ENCODE assay signal across 14 mouse cellular contexts in genomic region chr10:96309766-96310165, GRCm38 (mm10).
DNase-seq lines count a peak whose midpoint lies in the region; ATAC-seq and TF ChIP-seq lines count a peak whose summit lies in the region.
"Had no signal": no experiment of that assay in that cellular context is flagged by ENCODE, and none has a peak within 500 bp of the region (broad histone marks: within the 10 kb centered on the region; RNA-seq: fewer than 3 reads in every experiment).

No protein-coding gene starts in this region.

- no peak for TF ChIP-seq CTCF in midbrain, postnatal 0 days (IDR thresholded peaks at IDR 0.05)
- no peak for TF ChIP-seq CTCF in thymus, adult 2 months (IDR thresholded peaks at IDR 0.05; ENCODE audit: borderline replicate concordance, control insufficient read depth, extremely low read depth, insufficient read depth, low read length, poor library complexity)

- H3K27me3 ChIP-seq in limb, embryonic 12.5 days, result no peaks in the 10 kb centered on the region
- H3K27me3 ChIP-seq in limb, embryonic 10.5 days (ENCODE audit: low read depth, poor library complexity, severe bottlenecking), result no peaks in the 10 kb centered on the region
- H3K27me3 ChIP-seq in embryonic facial prominence, embryonic 10.5 days (replicated peaks; ENCODE audit: low read depth, poor library complexity, severe bottlenecking), result no peaks in the 10 kb centered on the region
- H3K27me3 ChIP-seq in forebrain, embryonic 12.5 days, result no peaks in the 10 kb centered on the region
- H3K27me3 ChIP-seq in midbrain, postnatal 0 days (ENCODE audit: insufficient read depth, low read length), result no peaks in the 10 kb centered on the region
- no peaks in the 10 kb centered on the region for H3K27me3 ChIP-seq in thymus, adult 2 months (ENCODE audit: control insufficient read depth, insufficient read depth, low read length)
- H3K27me3 ChIP-seq: hindbrain, embryonic 15.5 days; kidney, embryonic 15.5 days; limb, embryonic 15.5 days; neural tube, embryonic 15.5 days; Patski had no signal

- no peak overlapping the region for H3K4me3 ChIP-seq in limb, embryonic 12.5 days (replicated peaks)
- H3K4me3 ChIP-seq in limb, embryonic 10.5 days, result no peak overlapping the region
- H3K4me3 ChIP-seq in embryonic facial prominence, embryonic 10.5 days, result no peak overlapping the region
- no peak overlapping the region for H3K4me3 ChIP-seq in forebrain, embryonic 12.5 days (replicated peaks)
- no peak overlapping the region for H3K4me3 ChIP-seq in midbrain, postnatal 0 days (ENCODE audit: low read depth, low read length)
- no peak overlapping the region for H3K4me3 ChIP-seq in thymus, adult 2 months (ENCODE audit: control insufficient read depth, insufficient read depth, low read length)
- H3K4me3 ChIP-seq: hindbrain, embryonic 15.5 days; kidney, embryonic 15.5 days; limb, embryonic 15.5 days; neural tube, embryonic 15.5 days had no signal

- H3K36me3 ChIP-seq in limb, embryonic 12.5 days, result no peaks in the 10 kb centered on the region; the same call in 1 of the 2 replicates
- no peaks in the 10 kb centered on the region for H3K36me3 ChIP-seq in limb, embryonic 10.5 days
- no peaks in the 10 kb centered on the region for H3K36me3 ChIP-seq in embryonic facial prominence, embryonic 10.5 days (replicated peaks)
- H3K36me3 ChIP-seq in forebrain, embryonic 12.5 days (replicated peaks), result no peaks in the 10 kb centered on the region
- no peaks in the 10 kb centered on the region for H3K36me3 ChIP-seq in midbrain, postnatal 0 days (ENCODE audit: insufficient read depth, low read length)
- no peaks in the 10 kb centered on the region for H3K36me3 ChIP-seq in thymus, adult 2 months (ENCODE audit: control insufficient read depth, insufficient read depth, low read length)
- H3K36me3 ChIP-seq: hindbrain, embryonic 15.5 days; kidney, embryonic 15.5 days; limb, embryonic 15.5 days; neural tube, embryonic 15.5 days had no signal

- DNase-seq in limb, embryonic 10.5 days (ENCODE audit: low spot score), result no peak
- no peak for DNase-seq in embryonic facial prominence, embryonic 10.5 days (ENCODE audit: low spot score)
- DNase-seq in midbrain, postnatal 0 days (ENCODE audit: low spot score), result peak; percentile 11
- DNase-seq in spleen, postnatal 10 days (ENCODE audit: low spot score in 2 of 2), result no peak
- no peak for DNase-seq in thymus, adult 2 months
- DNase-seq: thymus, postnatal 14 days had no signal

- H3K4me2 ChIP-seq in limb, embryonic 12.5 days, result no peak overlapping the region
- H3K4me2 ChIP-seq in forebrain, embryonic 12.5 days, result no peak overlapping the region
- no peak overlapping the region for H3K4me2 ChIP-seq in midbrain, postnatal 0 days (ENCODE audit: low read depth, low read length, poor library complexity, severe bottlenecking)
- H3K4me2 ChIP-seq: kidney, embryonic 15.5 days; limb, embryonic 15.5 days; neural tube, embryonic 15.5 days had no signal

- WGBS in limb, embryonic 12.5 days, result 69% methylated on average over 4 of the region's 4 CpGs
- WGBS in limb, embryonic 10.5 days, result 80% methylated on average over 4 of the region's 4 CpGs
- 75% methylated on average over 4 of the region's 4 CpGs for WGBS in embryonic facial prominence, embryonic 10.5 days
- 74% methylated on average over 4 of the region's 4 CpGs for WGBS in forebrain, embryonic 12.5 days
- 61% methylated on average over 4 of the region's 4 CpGs for WGBS in midbrain, postnatal 0 days
- 92% methylated on average over 4 of the region's 4 CpGs for WGBS in thymus, adult 2 months

- peaks cover 12% of the 10 kb centered on the region; the same call in 1 of the 2 replicates for H3K9me3 ChIP-seq in limb, embryonic 12.5 days
- H3K9me3 ChIP-seq in limb, embryonic 10.5 days (replicated peaks), result no peaks in the 10 kb centered on the region
- H3K9me3 ChIP-seq in embryonic facial prominence, embryonic 10.5 days, result peaks cover 10% of the 10 kb centered on the region
- H3K9me3 ChIP-seq in forebrain, embryonic 12.5 days, result peaks cover 9% of the 10 kb centered on the region
- no peaks in the 10 kb centered on the region for H3K9me3 ChIP-seq in midbrain, postnatal 0 days (ENCODE audit: low read length)
- H3K9me3 ChIP-seq: hindbrain, embryonic 15.5 days; neural tube, embryonic 15.5 days had no signal

- no peak for ATAC-seq in limb, embryonic 12.5 days (ENCODE audit: insufficient number of reproducible peaks, insufficient read depth, low FRiP score, low TSS enrichment, low read depth)
- 0 out of 2 replicates have a peak, but pooled peaks have one; percentile 36 for ATAC-seq in forebrain, embryonic 12.5 days (ENCODE audit: low FRiP score)
- no peak for ATAC-seq in midbrain, postnatal 0 days (ENCODE audit: low FRiP score)
- no peak for ATAC-seq in CD4-positive, CD25-positive, alpha-beta regulatory T cell, adult 4 months
- ATAC-seq: Patski had no signal

- no peak for TF ChIP-seq POLR2A in thymus, adult 2 months (IDR thresholded peaks at IDR 0.05; ENCODE audit: control insufficient read depth, extremely low read depth, insufficient read depth, low read length, poor library complexity)

- H3K9ac ChIP-seq in limb, embryonic 12.5 days (replicated peaks), result no peak overlapping the region
- H3K9ac ChIP-seq in forebrain, embryonic 12.5 days, result no peak overlapping the region
- no peak overlapping the region for H3K9ac ChIP-seq in midbrain, postnatal 0 days (replicated peaks; ENCODE audit: low read length, poor library complexity, severe bottlenecking)
- H3K9ac ChIP-seq: hindbrain, embryonic 15.5 days; kidney, embryonic 15.5 days; limb, embryonic 15.5 days; neural tube, embryonic 15.5 days had no signal

- 0 out of 2 replicates have a peak overlapping the region, but pooled peaks have one; percentile 8 for H3K27ac ChIP-seq in limb, embryonic 12.5 days
- H3K27ac ChIP-seq in limb, embryonic 10.5 days, result no peak overlapping the region; the same call in 1 of the 2 replicates
- H3K27ac ChIP-seq in embryonic facial prominence, embryonic 10.5 days (replicated peaks), result peak overlapping the region; percentile 67; the same call in 1 of the 2 replicates
- H3K27ac ChIP-seq in forebrain, embryonic 12.5 days, result peak overlapping the region; percentile 63
- no peak overlapping the region for H3K27ac ChIP-seq in midbrain, postnatal 0 days (ENCODE audit: low read depth, low read length)
- no peak overlapping the region for H3K27ac ChIP-seq in thymus, adult 2 months (ENCODE audit: control insufficient read depth, insufficient read depth, low read length)
- H3K27ac ChIP-seq: kidney, embryonic 15.5 days; limb, embryonic 15.5 days; neural tube, embryonic 15.5 days had no signal

- H3K4me1 ChIP-seq in limb, embryonic 12.5 days (replicated peaks), result peaks cover 11% of the 10 kb centered on the region
- peaks cover 9% of the 10 kb centered on the region for H3K4me1 ChIP-seq in limb, embryonic 10.5 days
- H3K4me1 ChIP-seq in embryonic facial prominence, embryonic 10.5 days, result peaks cover 21% of the 10 kb centered on the region
- peaks cover 14% of the 10 kb centered on the region for H3K4me1 ChIP-seq in forebrain, embryonic 12.5 days
- H3K4me1 ChIP-seq in midbrain, postnatal 0 days (ENCODE audit: insufficient read depth, low read length), result no peaks in the 10 kb centered on the region; the same call in 1 of the 2 replicates
- H3K4me1 ChIP-seq in thymus, adult 2 months (replicated peaks; ENCODE audit: control insufficient read depth, insufficient read depth, low read length), result 0 out of 2 replicates have a peak, but pooled peaks cover 5% of the 10 kb centered on the region

Comparison
In these comparisons a context has a peak if more than half of its experiments do, and no peak if none do; other contexts are left out.
1. H3K27ac ChIP-seq: peak in limb, embryonic 12.5 days (single experiment), embryonic facial prominence, embryonic 10.5 days (single experiment) and forebrain, embryonic 12.5 days (single experiment); none in limb, embryonic 10.5 days (single experiment), midbrain, postnatal 0 days (single experiment) and thymus, adult 2 months (single experiment).